In genomic region chr2:133625542-133625941, GRCm38 (mm10) we compare ENCODE assay signal across 32 mouse cellular contexts.
DNase-seq lines count a peak whose midpoint lies in the region; ATAC-seq lines count a peak whose summit lies in the region.
"Had no signal": no experiment of that assay in that cellular context is flagged by ENCODE, and none has a peak within 500 bp of the region (broad histone marks: within the 10 kb centered on the region; RNA-seq: fewer than 3 reads in every experiment).

No protein-coding gene starts in this region.

- ATAC-seq in embryonic facial prominence, embryonic 14.5 days (ENCODE audit: low read depth): no peak
- ATAC-seq: CD4-positive, CD25-positive, alpha-beta regulatory T cell, adult 4 months; forebrain, embryonic 13.5 days; hindbrain, postnatal 0 days; intestine, embryonic 16.5 days had no signal

- peak; percentile 39 for DNase-seq in embryonic facial prominence, embryonic 14.5 days (ENCODE audit: low spot score)
- DNase-seq in embryonic facial prominence, embryonic 10.5 days (ENCODE audit: low spot score): no peak
- peak; percentile 68 for DNase-seq in adrenal gland, postnatal 14 days
- DNase-seq in lung, postnatal 10 days: peak; percentile 63
- no peak for DNase-seq in layer of hippocampus, postnatal 10 days (ENCODE audit: low spot score in 2 of 2)
- DNase-seq in urinary bladder, postnatal 25 days (ENCODE audit: low spot score): no peak
- no peak for DNase-seq in frontal cortex, adult 2 months (ENCODE audit: extremely low spot score in 1 of 2, low spot score in 1 of 2)
- DNase-seq: cerebellum, adult 11-12 months; cerebellum, postnatal 10 days; gastrocnemius, postnatal 36 days; heart, adult 18-20 months; heart, postnatal 36 days; kidney, adult 9 months; kidney, postnatal 25 days; right cerebral cortex, adult 18-20 months; spleen, adult 18-20 months; thymus, adult 18-20 months; thymus, postnatal 25 days had no signal

- no peak overlapping the region for H3K9ac ChIP-seq in embryonic facial prominence, embryonic 14.5 days (ENCODE audit: low read depth, low read length)
- H3K9ac ChIP-seq: forebrain, embryonic 13.5 days; hindbrain, embryonic 12.5 days; limb, embryonic 12.5 days; liver, embryonic 15.5 days; midbrain, embryonic 12.5 days; neural tube, embryonic 12.5 days had no signal

- H3K36me3 ChIP-seq in embryonic facial prominence, embryonic 14.5 days (ENCODE audit: control insufficient read depth, insufficient read depth, low read length): no peaks in the 10 kb centered on the region
- H3K36me3 ChIP-seq in embryonic facial prominence, embryonic 10.5 days (replicated peaks): no peaks in the 10 kb centered on the region
- H3K36me3 ChIP-seq: hindbrain, embryonic 12.5 days; limb, embryonic 12.5 days; liver, embryonic 15.5 days; midbrain, embryonic 12.5 days; neural tube, embryonic 12.5 days had no signal

- WGBS in embryonic facial prominence, embryonic 14.5 days: 18% methylated on average over 2 of the region's 2 CpGs
- whole genome bisulfite sequencing in embryonic facial prominence, embryonic 10.5 days: 76% methylated on average over 2 of the region's 2 CpGs

- no peaks in the 10 kb centered on the region for H3K4me1 ChIP-seq in embryonic facial prominence, embryonic 14.5 days (ENCODE audit: control insufficient read depth, insufficient read depth, low read length)
- no peaks in the 10 kb centered on the region for H3K4me1 ChIP-seq in embryonic facial prominence, embryonic 10.5 days
- H3K4me1 ChIP-seq: forebrain, embryonic 13.5 days; hindbrain, embryonic 12.5 days; liver, embryonic 15.5 days; megakaryocyte, embryonic 14.5 days; midbrain, embryonic 12.5 days; neural tube, embryonic 12.5 days had no signal

- no peaks in the 10 kb centered on the region for H3K9me3 ChIP-seq in embryonic facial prominence, embryonic 14.5 days (ENCODE audit: control insufficient read depth, low read length)
- H3K9me3 ChIP-seq in embryonic facial prominence, embryonic 10.5 days: no peaks in the 10 kb centered on the region
- H3K9me3 ChIP-seq: forebrain, embryonic 13.5 days; hindbrain, embryonic 12.5 days; limb, embryonic 12.5 days; liver, embryonic 15.5 days; midbrain, embryonic 12.5 days; neural tube, embryonic 12.5 days had no signal

- H3K27ac ChIP-seq in embryonic facial prominence, embryonic 14.5 days (replicated peaks; ENCODE audit: low read depth, low read length): no peak overlapping the region
- no peak overlapping the region for H3K27ac ChIP-seq in embryonic facial prominence, embryonic 10.5 days (replicated peaks)
- H3K27ac ChIP-seq: forebrain, embryonic 13.5 days; hindbrain, embryonic 12.5 days; hindbrain, postnatal 0 days; left cerebral cortex, adult 2 months; limb, embryonic 12.5 days; liver, embryonic 15.5 days; midbrain, embryonic 12.5 days; neural tube, embryonic 12.5 days; stomach, postnatal 0 days had no signal

- no peaks in the 10 kb centered on the region for H3K27me3 ChIP-seq in embryonic facial prominence, embryonic 14.5 days (replicated peaks; ENCODE audit: control insufficient read depth, insufficient read depth, low read length)
- no peaks in the 10 kb centered on the region for H3K27me3 ChIP-seq in embryonic facial prominence, embryonic 10.5 days (replicated peaks; ENCODE audit: low read depth, poor library complexity, severe bottlenecking)
- H3K27me3 ChIP-seq: forebrain, embryonic 13.5 days; hindbrain, embryonic 12.5 days; limb, embryonic 12.5 days; megakaryocyte, embryonic 14.5 days; midbrain, embryonic 12.5 days; neural tube, embryonic 12.5 days had no signal

- no peak overlapping the region for H3K4me3 ChIP-seq in embryonic facial prominence, embryonic 14.5 days (ENCODE audit: low read depth, low read length)
- no peak overlapping the region for H3K4me3 ChIP-seq in embryonic facial prominence, embryonic 10.5 days
- H3K4me3 ChIP-seq: forebrain, embryonic 13.5 days; hindbrain, embryonic 12.5 days; left cerebral cortex, adult 2 months; limb, embryonic 12.5 days; liver, embryonic 15.5 days; megakaryocyte, embryonic 14.5 days; midbrain, embryonic 12.5 days; myocyte; neural tube, embryonic 12.5 days had no signal

- H3K4me2 ChIP-seq in embryonic facial prominence, embryonic 14.5 days (ENCODE audit: low read depth, low read length): no peak overlapping the region
- H3K4me2 ChIP-seq: forebrain, embryonic 13.5 days; heart, embryonic 11.5 days; hindbrain, embryonic 12.5 days; limb, embryonic 12.5 days; liver, embryonic 15.5 days; midbrain, embryonic 12.5 days; neural tube, embryonic 12.5 days had no signal

Comparison
In these comparisons a context has a peak if more than half of its experiments do, and no peak if none do; other contexts are left out.
1. DNase-seq: peak in embryonic facial prominence, embryonic 14.5 days (single experiment), adrenal gland, postnatal 14 days (single experiment) and lung, postnatal 10 days (single experiment); none in embryonic facial prominence, embryonic 10.5 days (single experiment), layer of hippocampus, postnatal 10 days (0 of 2), urinary bladder, postnatal 25 days (single experiment) and frontal cortex, adult 2 months (0 of 2).